Mouse (Mus musculus) spleen, adult 2 months (tissue): Measurements from ENCODE around the gene Clstn2.

ENCODE experiments used
- CTCF ChIP-seq: fragments of 200-500 bp; IDR thresholded peaks from 2 replicates; pipeline ENCODE4 v1.5.1; 2011; ENCODE audit warnings: mild to moderate bottlenecking, inconsistent platforms; ENCODE audit not compliant: insufficient read depth, insufficient read length, insufficient replicate concordance; ENCODE audit errors: extremely low read depth
- POLR2A ChIP-seq: fragments of 200-500 bp; IDR thresholded peaks from 2 replicates; pipeline ENCODE4 v1.6.1; 2011; ENCODE audit warnings: low read depth, low read length, inconsistent platforms

- no peak for TF ChIP-seq CTCF
- no peak for TF ChIP-seq POLR2A
These were observed 531.6 kb downstream of the Clstn2 start for GRCm38 (mm10) chr9:97501416-97501815.
